Mouse (Mus musculus): ENCODE data around the gene Ggps1.

Gene Ggps1

GRCm38 (mm10) chr13:14063013-14063941, at the start of gene Ggps1, which contains the start of gene Arid4b:
Gene Ggps1 (minus strand): TSS chr13:14063488.
Gene Arid4b (plus strand): TSS chr13:14063232.
- peak; percentile 88 to 94 for DNase-seq (ENCODE audit: low spot score in 2 of 2)

DNA sequence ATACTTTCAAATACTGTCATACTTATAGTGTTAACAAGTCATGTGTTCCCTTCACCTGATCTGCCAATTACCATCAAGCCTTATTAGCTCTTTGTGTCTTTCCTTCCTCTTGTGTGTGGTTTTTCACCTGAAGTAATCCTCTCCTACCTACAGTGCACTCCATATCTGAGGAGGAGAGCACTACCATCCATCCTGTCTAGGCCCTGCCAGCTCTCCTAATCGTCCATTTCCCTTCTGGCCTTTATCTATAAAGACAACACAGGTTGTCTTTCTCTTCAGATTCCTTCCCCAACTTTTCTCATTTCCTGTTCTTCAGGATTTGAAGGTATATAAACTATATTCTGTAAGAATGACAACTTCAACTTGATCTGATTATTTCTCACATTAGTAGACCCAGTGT, 47.9 kb upstream of the Ggps1 start:
- DNase-seq (ENCODE audit: low spot score in 2 of 2): no peak

DNA sequence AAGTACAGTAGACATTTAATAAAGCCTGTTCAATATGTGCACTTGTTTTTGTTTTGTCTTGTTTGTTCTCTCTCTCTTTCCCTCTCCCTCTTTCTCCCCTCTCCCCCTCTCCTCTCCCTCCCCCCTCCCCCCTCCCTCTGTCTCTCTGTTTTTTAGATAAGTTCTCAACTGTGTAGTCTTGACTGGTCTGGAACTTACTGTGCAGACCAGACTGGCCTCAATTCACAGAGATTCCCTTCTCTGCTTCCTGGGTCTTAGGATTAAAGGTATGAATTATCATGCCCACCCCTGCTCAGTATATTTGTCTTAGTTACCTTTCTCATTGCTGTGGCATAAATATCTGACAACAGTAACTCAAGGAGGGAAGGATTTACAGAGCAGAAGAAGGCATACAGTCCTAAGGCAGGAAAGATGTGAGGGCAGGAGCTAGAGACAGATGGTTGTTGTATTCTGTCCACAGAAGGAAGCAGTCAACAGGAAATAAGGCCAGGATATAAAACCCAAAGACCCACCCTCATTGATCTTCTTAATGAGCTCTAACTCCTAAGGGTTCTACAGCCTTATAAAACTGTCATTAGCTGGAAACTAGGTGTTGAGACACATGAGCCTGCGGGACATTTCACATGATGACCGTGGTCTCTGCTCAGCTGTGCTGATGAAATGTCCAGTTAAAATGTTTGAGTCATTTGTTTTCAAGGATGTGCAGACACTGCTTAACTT, 47.0 kb upstream of the Ggps1 start:
- no peak for DNase-seq (ENCODE audit: low spot score in 2 of 2)

GRCm38 (mm10) chr13:14103026-14103425, 39.7 kb upstream of the Ggps1 start:
- no peak for DNase-seq (ENCODE audit: low spot score in 2 of 2)

DNA sequence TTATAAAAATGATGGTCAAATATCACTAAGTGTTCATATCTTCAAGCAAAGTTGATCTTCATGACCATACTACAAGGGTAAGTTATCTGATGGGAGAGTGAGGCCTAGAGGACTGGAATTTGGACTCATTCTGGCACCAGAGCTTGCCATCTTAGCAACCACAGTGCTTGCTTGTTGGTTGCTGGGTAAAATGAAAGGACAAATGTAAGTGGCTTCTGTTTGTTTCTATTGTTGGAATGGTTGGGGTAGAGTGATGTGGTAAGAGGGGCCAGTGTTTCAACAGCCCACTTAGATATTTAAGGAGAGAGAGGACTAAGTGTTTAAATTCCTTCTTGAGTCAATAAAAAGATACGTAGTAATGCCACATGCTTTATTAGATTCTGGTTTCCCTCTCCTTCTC, 25.4 kb upstream of the Ggps1 start:
- DNase-seq (ENCODE audit: low spot score in 2 of 2): no peak

GRCm38 (mm10) chr13:14075326-14075725, 12.0 kb upstream of the Ggps1 start:
- no peak for DNase-seq (ENCODE audit: low spot score in 2 of 2)

DNA sequence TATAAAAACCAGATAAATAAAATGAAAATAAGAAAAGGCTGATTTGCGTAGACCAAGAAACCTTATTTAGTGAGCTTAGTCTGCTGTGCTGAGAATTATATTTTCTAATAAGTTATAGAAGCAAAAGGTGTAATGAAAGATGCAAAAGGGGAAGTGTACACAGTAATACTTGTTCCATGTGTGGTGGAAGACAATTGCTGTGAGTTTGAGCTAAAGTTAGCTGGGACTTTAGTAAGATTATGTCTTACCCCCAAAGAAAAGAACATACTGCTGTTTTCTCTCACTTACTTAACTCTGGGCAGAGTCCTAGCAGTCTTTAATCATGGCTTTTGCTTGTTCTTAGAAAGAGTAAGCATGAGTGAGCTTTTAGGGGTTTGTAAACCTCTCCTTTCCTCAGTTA, 11.1 kb upstream of the Ggps1 start:
- DNase-seq (ENCODE audit: low spot score in 2 of 2): no peak

- no peak for DNase-seq (ENCODE audit: low spot score in 2 of 2)
These were observed 6.0 kb upstream of the Ggps1 start for GRCm38 (mm10) chr13:14069291-14069690.

GRCm38 (mm10) chr13:14068035-14068434, 4.7 kb upstream of the Ggps1 start:
- DNase-seq (ENCODE audit: low spot score in 2 of 2): no peak

DNA sequence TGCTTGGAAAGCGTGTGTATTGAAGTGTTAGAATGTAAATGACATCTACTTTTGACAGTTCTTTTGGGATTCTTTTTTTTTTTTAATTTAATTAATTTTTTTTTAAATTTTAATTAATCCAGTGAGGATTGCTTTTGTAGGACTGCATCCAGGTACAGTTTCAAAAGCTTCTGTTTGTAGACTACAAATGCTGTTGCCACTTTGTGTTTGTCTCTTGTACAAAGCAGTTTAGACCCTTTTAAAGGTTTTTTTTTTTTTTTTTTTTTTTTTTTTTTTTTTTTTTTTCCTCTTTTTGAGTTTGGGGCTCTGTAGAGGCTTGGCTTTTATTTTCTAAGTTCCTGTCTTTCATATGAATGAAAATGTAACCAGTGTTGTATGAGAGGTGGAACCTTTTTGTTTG, 2.4 kb upstream of the Ggps1 start:
- DNase-seq (ENCODE audit: low spot score in 2 of 2): no peak

DNA sequence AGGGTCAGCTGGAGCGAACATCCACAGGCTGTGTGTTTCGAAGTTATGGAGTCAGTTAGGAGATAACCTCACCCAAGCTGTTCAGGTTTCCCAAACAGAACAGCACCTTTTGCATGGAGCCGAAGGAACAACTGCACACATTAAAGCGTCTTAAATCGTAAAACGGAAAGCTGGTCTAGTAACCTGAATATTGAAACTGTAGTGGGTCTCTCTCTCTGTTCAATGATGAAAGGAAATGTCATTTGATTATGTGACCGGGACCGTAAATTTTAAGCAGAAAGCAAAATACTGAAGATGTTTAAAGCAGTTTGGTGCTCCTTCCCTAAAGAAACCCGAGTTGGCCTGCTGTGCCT, 1.7 kb upstream of the Ggps1 start:
- no peak for DNase-seq (ENCODE audit: low spot score in 2 of 2)

- peak; percentile 55 to 60 for DNase-seq (ENCODE audit: low spot score in 2 of 2)
These were observed 1.2 kb upstream of the Ggps1 start for GRCm38 (mm10) chr13:14064341-14065027.

GRCm38 (mm10) chr13:14063942-14064271, 619 bp upstream of the Ggps1 start:
- DNase-seq (ENCODE audit: low spot score in 2 of 2): no peak

- DNase-seq (ENCODE audit: low spot score in 2 of 2): no peak
These were observed 877 bp downstream of the Ggps1 start for GRCm38 (mm10) chr13:14062209-14063012.

- no peak for DNase-seq (ENCODE audit: low spot score in 2 of 2)
These were observed 3.7 kb downstream of the Ggps1 start for GRCm38 (mm10) chr13:14059582-14059981.

- DNase-seq (ENCODE audit: low spot score in 2 of 2): no peak
These were observed 6.5 kb downstream of the Ggps1 start for GRCm38 (mm10) chr13:14056801-14057200.

DNA sequence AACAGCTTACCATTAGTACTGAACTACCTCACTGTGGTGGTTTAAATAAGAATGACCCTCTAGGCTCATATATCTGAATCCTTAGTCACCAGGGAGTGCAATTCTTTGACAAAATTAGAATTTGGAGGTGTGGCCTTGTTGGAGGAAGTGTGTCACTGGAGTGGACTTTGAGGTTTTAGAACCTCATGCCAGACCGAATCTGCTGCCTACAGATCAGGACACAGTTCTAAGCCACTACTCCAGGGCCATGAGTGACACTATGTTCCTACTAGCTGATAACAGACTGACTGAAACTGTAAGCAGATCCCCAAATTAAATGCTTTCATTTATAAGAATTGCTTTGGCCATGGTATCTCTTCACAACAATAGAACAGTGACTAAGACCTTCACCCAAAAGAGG, 13.4 kb downstream of the Ggps1 start:
- DNase-seq (ENCODE audit: low spot score in 2 of 2): no peak

DNA sequence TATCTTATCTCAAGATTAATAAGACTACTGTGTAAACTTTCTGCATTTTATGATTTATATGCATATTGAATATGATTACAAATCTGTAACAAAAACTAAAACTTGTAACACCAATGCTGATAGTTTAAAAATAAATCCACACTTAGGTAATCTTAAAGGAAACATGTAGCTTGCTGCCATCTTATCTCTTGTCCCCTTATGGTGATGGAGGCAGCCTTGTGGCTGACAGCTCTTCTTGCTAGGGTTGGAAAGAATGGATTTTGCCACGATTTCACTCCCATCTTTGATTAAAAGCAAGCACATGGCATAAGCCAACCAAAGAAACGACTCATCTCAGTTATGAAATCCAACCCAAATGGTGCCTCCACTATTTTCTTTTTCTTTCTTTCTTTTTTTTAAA, 18.8 kb downstream of the Ggps1 start:
- no peak for DNase-seq (ENCODE audit: low spot score in 2 of 2)

- DNase-seq (ENCODE audit: low spot score in 2 of 2): no peak
These were observed 19.4 kb downstream of the Ggps1 start for GRCm38 (mm10) chr13:14043851-14044250.

DNA sequence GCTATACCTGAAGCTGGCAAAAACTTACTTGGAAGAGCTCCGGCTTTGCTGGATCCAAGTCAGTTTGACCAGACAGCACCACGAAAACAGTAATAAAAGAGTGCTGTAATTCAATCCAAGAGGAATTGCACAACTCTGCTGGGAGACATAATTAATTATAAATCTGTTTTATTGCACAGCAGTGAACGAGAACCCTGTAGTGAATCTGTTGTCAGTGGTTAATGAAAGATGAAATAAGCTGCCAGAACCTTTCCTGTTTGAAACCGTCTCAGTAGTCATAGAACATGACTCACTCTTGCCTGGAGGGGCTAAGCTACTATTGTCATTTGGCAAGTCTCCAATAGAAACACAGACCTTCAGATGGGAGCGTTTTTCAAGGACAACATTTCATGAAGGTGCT, 23.1 kb downstream of the Ggps1 start:
- DNase-seq (ENCODE audit: low spot score in 2 of 2): no peak

DNA sequence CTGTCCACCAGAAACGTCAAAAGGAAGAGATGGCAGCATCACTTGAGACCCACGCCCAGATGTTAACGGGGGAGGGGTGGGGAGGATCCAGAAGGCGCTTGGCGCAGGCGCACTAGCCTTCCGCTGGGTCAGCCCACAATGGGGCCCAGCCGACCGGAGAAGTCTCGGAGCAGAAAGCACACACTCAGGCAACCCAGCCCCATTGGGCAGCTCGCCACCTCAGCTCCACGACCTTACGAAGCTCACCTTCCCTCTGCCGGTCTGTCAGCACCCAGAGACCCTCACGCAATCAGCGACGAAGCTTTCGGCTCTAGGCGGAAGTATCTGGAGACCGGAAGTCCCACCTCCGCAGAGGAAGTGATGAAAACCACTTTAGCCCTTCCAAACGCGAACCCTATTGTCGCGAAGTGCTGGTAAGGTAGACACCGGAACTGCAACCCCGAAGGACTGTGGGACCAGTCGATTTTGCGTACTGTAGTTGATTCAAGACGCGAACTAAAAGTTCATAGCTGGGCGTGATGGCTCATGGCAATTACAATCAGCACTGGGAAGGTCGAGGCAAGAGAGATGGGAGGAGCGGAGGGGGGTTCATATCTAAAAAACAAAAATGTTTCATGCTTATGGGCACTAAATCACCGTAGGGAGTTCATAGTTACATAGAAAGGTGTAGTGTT, 23.9 kb downstream of the Ggps1 start, which contains the start of gene Tbce:
Gene Tbce, minus strand, starts transcription at position 347 of the 674 bp plus-strand sequence.
- peak; percentile 86 to 88 for DNase-seq (ENCODE audit: low spot score in 2 of 2)
